Mouse (Mus musculus) C2C12 (cell line): ENCODE results near the gene Dynll2.

ENCODE experiments used
- CEBPB ChIP-seq: IDR thresholded peaks from one replicate; pipeline ENCODE4 v1.6.1; 2011; ENCODE audit warnings: low read depth, mild to moderate bottlenecking, control low read depth, moderate library complexity
- CTCF ChIP-seq: IDR thresholded peaks from one replicate; pipeline ENCODE4 v1.5.1; 2011; ENCODE audit not compliant: control insufficient read depth, insufficient read depth, insufficient read length
- FOSL1 ChIP-seq: IDR thresholded peaks from one replicate; pipeline ENCODE4 v1.8.0; 2011; ENCODE audit warnings: mild to moderate bottlenecking, low read length; ENCODE audit not compliant: poor library complexity, insufficient read depth, severe bottlenecking
- MAX ChIP-seq: IDR thresholded peaks from one replicate; pipeline ENCODE4 v1.6.1; 2011; ENCODE audit warnings: mild to moderate bottlenecking, control low read depth
- USF1 ChIP-seq: IDR thresholded peaks from one replicate; pipeline ENCODE4 v1.6.1; 2011; ENCODE audit warnings: low read depth, mild to moderate bottlenecking, control low read depth, moderate library complexity

DNA sequence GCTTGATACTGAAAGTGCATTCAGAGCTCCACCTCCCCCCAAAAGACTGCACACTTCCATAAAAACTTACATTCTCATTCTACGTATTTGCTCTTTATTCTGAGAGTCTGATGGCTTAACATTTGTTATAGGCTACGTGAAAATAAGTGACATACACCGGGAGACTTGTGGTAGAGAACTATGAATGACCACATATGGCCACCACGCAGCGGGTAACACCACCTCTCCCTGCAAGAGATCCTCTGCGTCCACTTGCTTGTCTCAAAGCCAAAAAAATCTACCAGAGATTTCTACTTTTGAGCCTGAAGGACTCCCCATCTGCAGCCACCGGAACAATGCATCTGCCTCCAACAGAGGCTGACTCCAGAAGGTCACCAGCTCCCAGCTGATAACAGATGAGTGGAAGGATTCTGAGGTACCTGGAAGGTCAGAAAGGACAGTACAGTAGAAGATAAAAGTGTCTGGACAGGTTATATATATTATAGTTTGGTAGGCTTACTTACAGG, 24.6 kb upstream of the Dynll2 start:
- no peak for TF ChIP-seq USF1
- no peak for TF ChIP-seq CTCF
- TF ChIP-seq FOSL1: no peak
- TF ChIP-seq MAX: no peak
- TF ChIP-seq CEBPB: no peak
